Mouse (Mus musculus): ENCODE results near the gene Ube2d1. TPM values are rescaled to one million over a fixed set of nuclear protein-coding genes. Genes with fewer than 3 reads are reported as not detected.

The Ube2d1 gene
- polyA plus RNA-seq, 1 experiment from 2014 or later = 220 TPM

GRCm38 (mm10) chr10:71273008-71273739, 11.9 kb downstream of the Ube2d1 start:
- no peaks in the 10 kb centered on the region for H3K27me3 ChIP-seq (ENCODE audit: control insufficient read depth, insufficient read depth, low read length)
- H3K36me3 ChIP-seq (ENCODE audit: control insufficient read depth, insufficient read depth, low read length) = no peaks in the 10 kb centered on the region
- H3K9me3 ChIP-seq (ENCODE audit: control insufficient read depth, low read length) = no peaks in the 10 kb centered on the region
- 17% methylated on average over 9 of the region's 9 CpGs for WGBS
- H3K9ac ChIP-seq (replicated peaks; ENCODE audit: low read depth, low read length) = no peak overlapping the region
- peaks cover 13% of the 10 kb centered on the region for H3K4me1 ChIP-seq (ENCODE audit: control insufficient read depth, insufficient read depth, low read length)
- 0 out of 2 replicates have a peak overlapping the region, but pooled peaks have one; percentile 6 for H3K27ac ChIP-seq (ENCODE audit: low read depth, low read length)
- peak; percentile 45; the same call in 1 of the 2 replicates for ATAC-seq (ENCODE audit: low read depth)
- no peak overlapping the region for H3K4me3 ChIP-seq (ENCODE audit: low read depth, low read length)
- H3K4me2 ChIP-seq (ENCODE audit: low read depth, low read length) = no peak overlapping the region; the same call in 1 of the 2 replicates

GRCm38 (mm10) chr10:71267973-71268372, 17.1 kb downstream of the Ube2d1 start:
- no peak overlapping the region for H3K9ac ChIP-seq (replicated peaks; ENCODE audit: low read depth, low read length)
- no peak for ATAC-seq (ENCODE audit: low read depth)
- no peaks in the 10 kb centered on the region for H3K27me3 ChIP-seq (ENCODE audit: control insufficient read depth, insufficient read depth, low read length)
- no peaks in the 10 kb centered on the region for H3K9me3 ChIP-seq (ENCODE audit: control insufficient read depth, low read length)
- H3K27ac ChIP-seq (ENCODE audit: low read depth, low read length) = no peak overlapping the region
- no peaks in the 10 kb centered on the region for H3K36me3 ChIP-seq (ENCODE audit: control insufficient read depth, insufficient read depth, low read length)
- no peak overlapping the region for H3K4me2 ChIP-seq (ENCODE audit: low read depth, low read length)
- H3K4me3 ChIP-seq (ENCODE audit: low read depth, low read length) = no peak overlapping the region
- peaks cover 10% of the 10 kb centered on the region for H3K4me1 ChIP-seq (ENCODE audit: control insufficient read depth, insufficient read depth, low read length)
- 87% methylated on average over 2 of the region's 2 CpGs for WGBS

GRCm38 (mm10) chr10:71267511-71267910, 17.6 kb downstream of the Ube2d1 start:
- Histone ChIP-seq H3K4me3 (ENCODE audit: low read depth, low read length) (no peak overlapping the region), H3K27ac (ENCODE audit: low read depth, low read length) (no peak overlapping the region), H3K27me3 (ENCODE audit: control insufficient read depth, insufficient read depth, low read length) (no peaks in the 10 kb centered on the region), H3K9me3 (ENCODE audit: control insufficient read depth, low read length) (no peaks in the 10 kb centered on the region), H3K36me3 (ENCODE audit: control insufficient read depth, insufficient read depth, low read length) (no peaks in the 10 kb centered on the region), H3K4me2 (ENCODE audit: low read depth, low read length) (no peak overlapping the region), H3K9ac (replicated peaks; ENCODE audit: low read depth, low read length) (no peak overlapping the region), H3K4me1 (ENCODE audit: control insufficient read depth, insufficient read depth, low read length) (peaks cover 8% of the 10 kb centered on the region; the same call in 1 of the 2 replicates)
- 78% methylated on average over 11 of the region's 11 CpGs for WGBS
- no peak for ATAC-seq (ENCODE audit: low read depth)

GRCm38 (mm10) chr10:71265067-71265466, 20.0 kb downstream of the Ube2d1 start:
- H3K4me2 ChIP-seq (ENCODE audit: low read depth, low read length) = no peak overlapping the region
- H3K9me3 ChIP-seq (ENCODE audit: control insufficient read depth, low read length) = no peaks in the 10 kb centered on the region
- H3K27ac ChIP-seq (ENCODE audit: low read depth, low read length) = no peak overlapping the region
- 94% methylated on average over 4 of the region's 4 CpGs for WGBS
- no peak for ATAC-seq (ENCODE audit: low read depth)
- H3K9ac ChIP-seq (replicated peaks; ENCODE audit: low read depth, low read length) = no peak overlapping the region
- H3K27me3 ChIP-seq (ENCODE audit: control insufficient read depth, insufficient read depth, low read length) = no peaks in the 10 kb centered on the region
- H3K36me3 ChIP-seq (ENCODE audit: control insufficient read depth, insufficient read depth, low read length) = peaks cover 4% of the 10 kb centered on the region; the same call in 1 of the 2 replicates
- H3K4me3 ChIP-seq (ENCODE audit: low read depth, low read length) = no peak overlapping the region
- peaks cover 17% of the 10 kb centered on the region for H3K4me1 ChIP-seq (ENCODE audit: control insufficient read depth, insufficient read depth, low read length)

- Histone ChIP-seq H3K4me3 (ENCODE audit: low read depth, low read length) (no peak overlapping the region), H3K4me1 (ENCODE audit: control insufficient read depth, insufficient read depth, low read length) (peaks cover 14% of the 10 kb centered on the region), H3K9ac (replicated peaks; ENCODE audit: low read depth, low read length) (no peak overlapping the region), H3K9me3 (ENCODE audit: control insufficient read depth, low read length) (no peaks in the 10 kb centered on the region), H3K27ac (ENCODE audit: low read depth, low read length) (peak overlapping the region; percentile 24; the same call in 1 of the 2 replicates), H3K36me3 (ENCODE audit: control insufficient read depth, insufficient read depth, low read length) (peaks cover 10% of the 10 kb centered on the region; the same call in 1 of the 2 replicates), H3K27me3 (ENCODE audit: control insufficient read depth, insufficient read depth, low read length) (no peaks in the 10 kb centered on the region), H3K4me2 (ENCODE audit: low read depth, low read length) (no peak overlapping the region)
- WGBS = 70% methylated on average over 8 of the region's 8 CpGs
- no peak for ATAC-seq (ENCODE audit: low read depth)
Measured at GRCm38 (mm10) chr10:71261637-71262036, 23.4 kb downstream of the Ube2d1 start.

GRCm38 (mm10) chr10:71258943-71259342, 26.1 kb downstream of the Ube2d1 start:
- 70% methylated on average over 5 of the region's 5 CpGs for WGBS
- H3K4me3 ChIP-seq (ENCODE audit: low read depth, low read length) = no peak overlapping the region
- no peak overlapping the region for H3K4me2 ChIP-seq (ENCODE audit: low read depth, low read length)
- no peak for ATAC-seq (ENCODE audit: low read depth)
- no peaks in the 10 kb centered on the region for H3K9me3 ChIP-seq (ENCODE audit: control insufficient read depth, low read length)
- H3K36me3 ChIP-seq (ENCODE audit: control insufficient read depth, insufficient read depth, low read length) = peaks cover 27% of the 10 kb centered on the region
- H3K9ac ChIP-seq (replicated peaks; ENCODE audit: low read depth, low read length) = no peak overlapping the region
- peaks cover 14% of the 10 kb centered on the region for H3K4me1 ChIP-seq (ENCODE audit: control insufficient read depth, insufficient read depth, low read length)
- no peak overlapping the region for H3K27ac ChIP-seq (ENCODE audit: low read depth, low read length)
- no peaks in the 10 kb centered on the region for H3K27me3 ChIP-seq (ENCODE audit: control insufficient read depth, insufficient read depth, low read length)

- Histone ChIP-seq H3K27me3 (ENCODE audit: control insufficient read depth, insufficient read depth, low read length) (no peaks in the 10 kb centered on the region), H3K9me3 (ENCODE audit: control insufficient read depth, low read length) (no peaks in the 10 kb centered on the region), H3K4me2 (ENCODE audit: low read depth, low read length) (no peak overlapping the region), H3K27ac (ENCODE audit: low read depth, low read length) (no peak overlapping the region), H3K9ac (replicated peaks; ENCODE audit: low read depth, low read length) (no peak overlapping the region), H3K4me3 (ENCODE audit: low read depth, low read length) (no peak overlapping the region), H3K36me3 (ENCODE audit: control insufficient read depth, insufficient read depth, low read length) (peaks cover 27% of the 10 kb centered on the region), H3K4me1 (ENCODE audit: control insufficient read depth, insufficient read depth, low read length) (peaks cover 14% of the 10 kb centered on the region)
- ATAC-seq (ENCODE audit: low read depth) = no peak
- 91% methylated on average over 8 of the region's 8 CpGs for WGBS
Measured at GRCm38 (mm10) chr10:71258516-71258915, 26.5 kb downstream of the Ube2d1 start.

GRCm38 (mm10) chr10:71253147-71253546, 31.9 kb downstream of the Ube2d1 start:
- no peak for ATAC-seq (ENCODE audit: low read depth)
- no peaks in the 10 kb centered on the region for H3K4me1 ChIP-seq (ENCODE audit: control insufficient read depth, insufficient read depth, low read length)
- H3K4me2 ChIP-seq (ENCODE audit: low read depth, low read length) = no peak overlapping the region
- H3K27me3 ChIP-seq (ENCODE audit: control insufficient read depth, insufficient read depth, low read length) = no peaks in the 10 kb centered on the region
- WGBS = 62% methylated on average over 4 of the region's 4 CpGs
- no peak overlapping the region for H3K27ac ChIP-seq (ENCODE audit: low read depth, low read length)
- H3K9ac ChIP-seq (replicated peaks; ENCODE audit: low read depth, low read length) = no peak overlapping the region
- no peaks in the 10 kb centered on the region for H3K9me3 ChIP-seq (ENCODE audit: control insufficient read depth, low read length)
- peaks cover 19% of the 10 kb centered on the region for H3K36me3 ChIP-seq (ENCODE audit: control insufficient read depth, insufficient read depth, low read length)
- H3K4me3 ChIP-seq (ENCODE audit: low read depth, low read length) = no peak overlapping the region

- no peaks in the 10 kb centered on the region for H3K27me3 ChIP-seq (ENCODE audit: control insufficient read depth, insufficient read depth, low read length)
- ATAC-seq (ENCODE audit: low read depth) = no peak
- no peak overlapping the region for H3K4me2 ChIP-seq (ENCODE audit: low read depth, low read length)
- no peak overlapping the region for H3K27ac ChIP-seq (ENCODE audit: low read depth, low read length)
- H3K9me3 ChIP-seq (ENCODE audit: control insufficient read depth, low read length) = no peaks in the 10 kb centered on the region
- no peak overlapping the region for H3K9ac ChIP-seq (replicated peaks; ENCODE audit: low read depth, low read length)
- no peaks in the 10 kb centered on the region for H3K4me1 ChIP-seq (ENCODE audit: control insufficient read depth, insufficient read depth, low read length)
- 86% methylated on average over 5 of the region's 5 CpGs for WGBS
- H3K36me3 ChIP-seq (ENCODE audit: control insufficient read depth, insufficient read depth, low read length) = peaks cover 16% of the 10 kb centered on the region
- no peak overlapping the region for H3K4me3 ChIP-seq (ENCODE audit: low read depth, low read length)
Measured at GRCm38 (mm10) chr10:71252421-71252820, 32.6 kb downstream of the Ube2d1 start.

All from neural tube, embryonic 14.5 days (tissue).